Mouse (Mus musculus) E14TG2a.4 (cell line): ENCODE data around the gene Kcnip3.

ENCODE experiments used
- H3K27me3 ChIP-seq: 2 replicates; pipeline ENCODE4 v1.6.1; 2014; ENCODE audit warnings: low read length, control low read depth; ENCODE audit not compliant: insufficient read depth
- H3K36me3 ChIP-seq: 2 replicates; pipeline ENCODE4 v1.6.1; 2014; ENCODE audit warnings: low read length, control low read depth; ENCODE audit not compliant: insufficient read depth
- H3K4me1 ChIP-seq: replicated peaks from 2 replicates; pipeline ENCODE4 v1.6.1; 2014; ENCODE audit warnings: low read depth, low read length, control low read depth
- H3K4me3 ChIP-seq: replicated peaks from 2 replicates; pipeline ENCODE4 v1.5.1; 2014; ENCODE audit warnings: mild to moderate bottlenecking, low read length
- H3K9me3 ChIP-seq: 2 replicates; pipeline ENCODE4 v1.6.1; 2014; ENCODE audit warnings: low read length, control low read depth
- CTCF ChIP-seq: conservative IDR thresholded peaks from 2 replicates; pipeline ENCODE4 v1.5.1; 2014; ENCODE audit warnings: low read length
- NANOG ChIP-seq: IDR thresholded peaks from 2 replicates; pipeline ENCODE4 v1.6.1; 2014; ENCODE audit warnings: borderline replicate concordance, low read length, mixed read lengths
- POU5F1 ChIP-seq: IDR thresholded peaks from 2 replicates; pipeline ENCODE4 v1.6.1; 2014; ENCODE audit warnings: low read length, borderline replicate concordance

Gene Kcnip3

DNA sequence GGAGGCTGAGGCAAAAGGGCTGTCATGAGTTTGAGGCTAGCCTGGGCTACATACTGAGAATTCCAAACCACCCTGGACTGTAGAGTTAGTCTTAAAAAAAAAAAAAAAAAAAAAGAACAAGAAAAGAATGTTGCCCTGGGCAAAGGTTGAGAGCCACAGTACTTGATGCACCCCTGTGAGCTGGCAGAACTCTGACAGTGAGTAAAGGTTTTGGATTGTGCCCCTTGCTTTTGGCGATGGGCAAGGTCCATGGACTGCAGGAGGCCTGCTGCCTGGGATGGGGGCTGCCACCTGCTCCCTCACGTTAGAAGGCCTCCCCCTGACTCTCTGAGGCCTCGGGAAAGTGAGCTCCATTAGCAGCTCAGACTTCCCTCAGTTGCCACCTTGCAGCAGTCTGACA, 105.2 kb downstream of the Kcnip3 start:
- Histone ChIP-seq H3K36me3 (no peaks in the 10 kb centered on the region), H3K9me3 (no peaks in the 10 kb centered on the region), H3K4me3 (no peak overlapping the region), H3K4me1 (peaks cover 13% of the 10 kb centered on the region), H3K27me3 (peaks cover 73% of the 10 kb centered on the region)
- TF ChIP-seq CTCF (no peak), NANOG (no peak), POU5F1 (no peak)

DNA sequence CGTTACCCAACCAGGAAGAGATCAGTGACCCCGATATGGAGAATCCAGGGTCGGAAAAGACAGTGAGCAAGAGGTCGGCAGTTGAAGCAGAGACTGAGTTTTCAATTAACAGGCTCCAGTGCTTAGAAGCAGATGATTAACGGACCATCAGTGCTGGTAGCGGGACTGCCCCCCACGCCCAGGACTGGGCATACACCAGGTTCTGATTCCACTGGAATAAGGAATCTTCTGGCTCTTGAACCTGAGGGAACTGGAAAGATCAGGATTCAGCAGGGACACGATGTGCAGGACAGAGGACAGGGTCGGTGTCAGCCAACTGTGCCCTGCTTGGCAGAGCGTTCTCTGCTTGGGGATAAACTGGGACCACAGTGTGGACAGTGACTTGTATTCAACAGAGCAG, 106.1 kb downstream of the Kcnip3 start:
- Histone ChIP-seq H3K9me3 (no peaks in the 10 kb centered on the region), H3K36me3 (no peaks in the 10 kb centered on the region), H3K4me1 (peaks cover 13% of the 10 kb centered on the region), H3K4me3 (no peak overlapping the region), H3K27me3 (peaks cover 70% of the 10 kb centered on the region)
- TF ChIP-seq CTCF (no peak), POU5F1 (no peak)

DNA sequence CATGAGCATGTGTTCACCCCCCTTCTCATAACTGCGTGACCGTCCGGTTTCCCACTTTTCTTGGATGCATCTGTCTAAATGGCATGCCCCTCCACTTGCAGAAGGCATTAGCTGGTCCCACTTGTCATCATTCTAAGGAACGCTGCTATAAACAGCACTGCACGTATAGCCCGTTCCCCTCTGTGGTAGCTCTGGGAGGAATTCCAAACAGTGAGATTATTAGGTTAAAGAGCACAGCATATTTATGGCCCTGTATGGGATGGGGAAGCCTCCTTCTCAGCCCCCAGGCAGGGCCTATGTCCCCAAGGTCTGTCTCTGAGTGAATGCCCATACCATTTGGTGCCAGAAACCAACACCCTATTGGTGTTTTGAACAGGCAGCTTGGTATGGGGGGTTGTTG, 110.8 kb downstream of the Kcnip3 start:
- Histone ChIP-seq H3K27me3 (peaks cover 59% of the 10 kb centered on the region), H3K9me3 (no peaks in the 10 kb centered on the region), H3K4me1 (no peaks in the 10 kb centered on the region), H3K36me3 (no peaks in the 10 kb centered on the region), H3K4me3 (no peak overlapping the region)
- TF ChIP-seq CTCF (no peak), POU5F1 (no peak)
